Mouse (Mus musculus) cortical plate, adult 2 months (tissue): ENCODE results near the gene Tfrc.

Experiments used
- CTCF ChIP-seq: fragments of 200-500 bp; IDR thresholded peaks from 2 replicates; pipeline ENCODE4 v1.5.1; 2011; ENCODE audit warnings: mild to moderate bottlenecking, control low read depth, low read length; ENCODE audit not compliant: insufficient read depth; ENCODE audit errors: extremely low read depth
- POLR2A ChIP-seq: fragments of 200-500 bp; IDR thresholded peaks from 2 replicates; pipeline ENCODE4 v1.6.1; 2011; ENCODE audit warnings: mild to moderate bottlenecking, low read length, control low read depth; ENCODE audit not compliant: insufficient read depth; ENCODE audit errors: extremely low read depth

DNA sequence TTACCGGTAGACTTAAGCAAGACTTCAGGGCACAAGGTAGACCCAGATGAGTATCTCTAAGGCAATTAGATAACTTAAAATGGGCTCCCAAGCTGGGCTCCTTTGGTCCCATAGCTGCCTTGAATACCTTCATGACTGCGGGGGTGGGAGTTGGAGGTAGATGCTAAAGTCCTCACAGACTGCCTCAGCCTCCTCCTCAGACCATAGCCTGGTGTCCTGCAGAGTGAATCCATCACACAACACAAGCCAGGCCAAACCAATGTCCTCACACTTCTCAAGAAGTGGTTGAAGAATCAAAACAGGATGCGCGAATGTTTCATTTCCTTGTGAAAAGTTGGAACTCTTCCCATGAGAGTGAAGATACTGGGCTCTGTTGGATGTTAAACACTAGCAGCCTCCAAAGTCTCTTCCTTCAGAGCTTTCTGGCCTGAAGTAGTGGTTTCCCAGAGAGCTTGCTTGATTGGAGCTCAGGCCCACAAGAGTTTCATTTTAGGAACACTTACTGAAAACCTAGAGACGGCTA, 15.4 kb upstream of the Tfrc start:
- TF ChIP-seq CTCF (no peak), POLR2A (no peak)
